Mouse (Mus musculus) cerebellum, adult 9-10 months (tissue): ENCODE measurements around the gene Zdhhc4.

Experiments used
- DNase-seq: peaks from one replicate; pipeline ENCODE4 v3.0.0; 2022

Gene Zdhhc4

DNA sequence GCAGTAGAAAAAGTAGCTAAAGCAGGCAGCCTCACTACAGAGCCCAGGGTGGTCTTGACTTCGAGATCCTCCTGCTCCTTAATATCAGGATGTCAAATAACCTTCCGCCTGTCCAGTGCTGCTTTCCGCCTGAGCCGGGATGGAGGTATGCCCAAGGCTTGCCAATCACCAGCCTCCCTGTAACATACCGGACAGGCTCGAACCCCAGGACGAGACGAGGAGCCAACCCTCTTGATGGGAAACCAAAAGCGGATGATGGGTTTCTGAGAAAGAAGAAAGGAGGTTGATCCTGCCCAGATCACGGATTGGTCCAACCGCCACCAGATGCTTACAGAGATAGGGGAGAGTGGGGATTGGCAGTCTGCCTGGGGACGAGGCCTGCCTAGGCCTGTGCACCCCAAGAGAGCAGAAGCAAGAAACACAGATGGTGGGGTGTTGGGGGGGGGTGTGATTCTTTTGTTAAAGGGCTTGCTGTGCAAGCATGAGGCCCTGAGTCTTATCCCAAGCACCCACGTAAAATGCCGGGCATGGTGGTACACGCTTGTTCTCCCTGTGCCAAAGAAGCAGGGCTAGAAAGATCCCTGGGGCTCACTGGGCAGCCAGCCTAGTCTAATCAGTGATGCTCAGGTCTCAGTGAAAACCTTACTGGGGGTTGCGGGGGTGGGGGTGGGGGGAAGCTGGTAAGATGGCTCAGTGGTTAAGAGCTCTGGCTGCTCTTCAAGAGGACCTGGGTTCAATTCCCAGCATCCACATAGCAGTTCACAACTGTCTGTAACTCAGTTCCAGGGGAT, 56.3 kb downstream of the Zdhhc4 start:
- no peak for DNase-seq

DNA sequence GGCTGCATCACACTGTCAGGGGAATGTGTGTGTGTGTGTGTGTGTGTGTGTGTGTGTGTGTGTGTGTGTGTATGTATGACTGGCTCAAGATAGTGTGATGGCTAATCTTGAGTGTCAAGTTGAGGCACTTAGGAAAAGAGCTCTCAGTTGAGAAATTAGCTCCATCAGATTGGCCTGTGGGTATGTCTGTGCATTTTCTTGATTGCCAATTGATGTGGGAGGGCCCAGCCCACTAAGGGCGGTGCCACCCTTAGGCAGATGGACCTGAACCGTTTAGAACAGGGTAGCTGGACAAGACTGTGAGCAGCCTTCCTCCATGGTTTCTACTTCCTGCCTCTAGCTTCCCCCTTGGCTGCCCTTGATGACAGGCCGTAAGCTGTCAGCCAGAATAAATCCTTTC, 56.9 kb downstream of the Zdhhc4 start:
- DNase-seq: no peak

DNA sequence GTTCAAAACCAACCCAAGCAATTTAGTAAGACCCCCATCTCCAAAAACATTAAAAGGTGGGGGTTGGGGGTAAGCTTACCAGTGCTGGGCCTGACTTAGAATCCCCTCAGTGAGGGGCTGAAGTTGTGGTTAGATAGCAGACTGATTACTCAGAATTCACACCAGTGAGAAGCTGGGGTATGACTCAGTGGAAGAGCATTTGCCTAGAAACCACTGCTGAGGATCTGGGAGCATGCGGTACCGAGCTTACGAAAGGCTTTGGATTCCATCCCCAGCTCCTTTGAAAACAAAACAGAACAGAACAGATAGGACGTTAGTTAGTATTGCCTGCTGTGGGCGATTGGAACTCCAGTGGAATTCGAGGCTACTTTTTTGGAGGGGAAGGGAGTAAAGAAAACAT, 57.4 kb downstream of the Zdhhc4 start:
- DNase-seq: no peak

DNA sequence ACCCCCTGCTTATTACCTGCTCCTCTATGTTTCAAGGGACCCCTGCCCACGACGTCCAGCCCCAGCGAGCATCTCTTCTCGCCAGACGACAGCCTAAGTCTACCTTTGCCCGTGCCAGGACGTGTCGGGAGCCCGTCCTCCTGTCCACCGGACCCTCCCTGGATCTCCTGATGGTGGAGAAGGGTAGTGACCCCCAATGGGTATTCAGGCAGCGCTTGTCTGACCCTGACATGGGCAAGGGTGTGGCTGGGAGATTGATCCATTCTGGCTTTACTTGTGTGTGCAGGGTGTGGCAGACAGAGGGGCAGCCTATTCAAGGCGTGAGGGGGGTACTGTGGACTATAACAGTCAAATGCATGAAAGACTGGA, 58.9 kb downstream of the Zdhhc4 start:
- no peak for DNase-seq

DNA sequence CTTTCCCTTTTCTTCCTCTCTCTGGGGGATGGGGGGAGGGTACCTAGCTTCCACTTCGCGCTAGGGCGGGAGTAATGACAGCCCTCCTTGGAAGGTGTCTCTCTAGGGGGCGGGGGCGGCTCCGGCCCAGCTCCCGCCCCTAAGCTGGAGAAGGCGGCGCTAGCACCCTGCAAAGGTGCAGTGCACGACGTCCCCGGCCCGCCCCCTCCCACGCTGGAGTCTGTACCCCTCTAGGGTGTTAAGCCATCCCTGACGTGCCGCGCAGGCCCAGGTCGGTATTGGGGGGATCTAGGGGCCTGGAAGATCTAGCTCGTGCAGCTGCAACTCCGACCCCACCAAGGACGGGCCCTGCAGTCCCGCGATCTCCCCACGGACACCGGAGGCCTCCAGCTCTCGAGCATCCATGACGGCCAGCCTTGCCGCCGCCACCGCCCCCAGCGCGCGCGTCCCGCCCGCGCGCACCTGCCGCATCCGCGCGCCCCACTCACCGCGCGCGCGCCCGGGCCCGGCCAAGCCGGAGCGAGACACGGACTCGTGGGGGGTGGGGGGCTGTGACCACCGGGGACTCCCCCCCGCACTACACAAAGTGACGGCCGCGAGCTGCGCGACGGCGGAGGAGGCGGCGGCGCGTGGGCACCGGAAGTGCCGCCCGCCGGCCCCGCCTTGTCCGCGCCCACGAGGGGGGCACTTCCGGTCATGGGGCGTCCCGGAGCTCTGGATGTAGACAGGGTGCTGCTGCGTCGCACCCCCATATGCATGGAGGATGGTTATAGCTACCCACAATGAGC, 59.5 kb downstream of the Zdhhc4 start, which contains the start of gene Zfp316:
Gene Zfp316 (minus strand): TSS at position 660 of the 788 bp plus-strand sequence.
- DNase-seq: peak; percentile 78

DNA sequence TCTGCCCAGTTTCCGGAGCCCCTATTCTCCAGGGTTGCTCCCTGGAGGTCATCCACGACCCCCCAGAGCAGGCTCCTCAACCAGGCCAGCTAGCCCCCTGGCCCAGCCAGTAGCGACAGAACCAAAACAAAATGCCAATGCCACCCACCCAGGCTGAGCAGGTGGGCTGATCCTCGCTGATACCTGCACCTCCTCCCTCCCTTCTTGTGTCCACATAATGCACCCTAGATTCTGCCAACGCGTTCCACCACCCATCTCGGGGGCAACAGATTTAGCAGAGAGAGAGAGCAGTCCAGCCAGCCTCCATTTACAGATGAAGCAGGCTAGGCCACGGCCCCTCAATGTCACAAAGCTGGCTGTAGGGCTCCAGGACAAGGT, 60.1 kb downstream of the Zdhhc4 start:
- DNase-seq: no peak

DNA sequence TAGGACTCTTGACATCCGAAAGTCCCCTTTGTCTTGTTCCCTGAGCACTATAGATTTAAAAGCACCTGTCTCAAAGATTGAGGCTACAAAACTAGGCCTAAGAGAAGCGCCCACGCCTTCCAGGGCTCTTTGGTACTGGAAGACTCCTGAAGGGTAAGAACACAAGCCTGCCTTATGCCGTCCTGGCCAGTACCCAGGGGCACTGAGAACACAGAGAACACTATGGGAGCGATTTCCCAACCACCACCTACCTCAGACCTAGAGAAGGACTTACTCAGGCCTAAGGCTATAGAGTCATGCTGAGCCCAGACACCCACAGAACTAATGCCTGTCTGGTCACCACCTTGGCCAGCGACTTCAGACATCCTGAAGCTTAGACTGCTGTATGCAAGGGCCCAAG, 62.3 kb downstream of the Zdhhc4 start:
- no peak for DNase-seq
